Mouse (Mus musculus) megakaryocyte, embryonic 14.5 days (primary cell): Measurements from ENCODE around the gene Tent5b.

ENCODE experiments used
- FLI1 ChIP-seq: IDR thresholded peaks from 2 replicates; pipeline ENCODE4 v1.6.1; 2012; ENCODE audit warnings: low read length, inconsistent platforms, mixed read lengths
- GATA1 ChIP-seq: IDR thresholded peaks from 3 replicates; pipeline ENCODE4 v1.6.1; 2012; ENCODE audit warnings: mixed read lengths, low read length, inconsistent platforms, borderline replicate concordance

GRCm38 (mm10) chr4:133480185-133480537 is 229 bp downstream of the Tent5b start:
- TF ChIP-seq GATA1 (no peak), FLI1 (no peak)
